Mouse (Mus musculus): ENCODE results near the gene Asrgl1.

- no peak for TF ChIP-seq POLR2A (IDR thresholded peaks at IDR 0.05; ENCODE audit: insufficient read depth, low read depth, low read length)
- TF ChIP-seq CTCF (IDR thresholded peaks at IDR 0.05), result no peak
Measured at GRCm38 (mm10) chr19:9074424-9074823, 61.0 kb downstream of the Asrgl1 start.

Data from heart, adult 2 months (tissue).